Mouse (Mus musculus): ENCODE measurements around the gene Rps10. TPM values are rescaled to one million over a fixed set of nuclear protein-coding genes. Genes with fewer than 3 reads are reported as not detected.
A peak's percentile ranks its signal among the peaks of the same experiment; 100 is the strongest.
"Not testable (repeated sequence)": the region's sequence is repeated elsewhere in the genome, so short reads cannot be mapped to it uniquely, and the experiment has no call there.

Rps10 gene
- total RNA-seq, 2 experiments from 2014 or later: 503 to 512 TPM

DNA sequence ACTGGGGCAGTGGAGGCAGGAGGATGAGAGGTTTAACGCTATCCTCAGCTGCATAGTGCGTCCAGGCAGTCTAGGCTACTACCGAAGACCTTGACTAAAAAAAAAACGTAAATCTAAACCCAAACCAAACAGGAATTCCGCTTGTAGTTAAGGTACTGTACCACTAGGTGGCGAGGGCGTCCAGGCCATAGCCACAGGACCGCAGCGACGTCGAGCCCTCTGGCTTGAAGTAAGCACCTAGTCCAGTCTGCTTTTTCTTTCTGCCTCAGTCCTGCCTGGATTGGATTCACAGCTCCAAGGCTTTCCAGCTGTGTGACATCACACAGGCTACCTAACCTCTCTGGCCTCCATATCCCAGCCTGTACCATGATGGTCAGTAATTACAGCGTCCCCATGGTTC lies 13.7 kb upstream of the Rps10 start:
- DNase-seq (ENCODE audit: extremely low spot score in 1 of 2, low spot score in 2 of 2): no peak
- intact Hi-C loops (cut with DNase I): no loop called here

DNA sequence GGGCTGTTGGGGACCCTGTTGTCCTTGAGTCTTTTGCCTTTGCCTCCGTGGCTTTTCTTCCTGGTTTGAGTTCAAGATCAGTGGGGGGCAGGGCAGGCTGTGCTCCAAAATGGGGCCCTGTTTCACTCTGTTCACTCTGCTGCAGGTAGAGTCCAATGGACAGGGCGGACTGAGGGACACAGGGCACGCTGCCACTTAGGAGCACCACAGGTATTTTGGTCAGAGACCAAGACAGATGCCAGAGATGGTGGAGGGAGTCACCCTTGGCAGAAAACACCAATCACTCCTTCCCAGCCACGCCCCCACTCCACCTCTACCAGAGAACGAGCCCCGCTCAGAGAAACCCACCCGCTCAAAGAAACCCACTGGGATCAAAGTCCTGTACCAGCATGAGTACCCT lies 9.3 kb upstream of the Rps10 start:
- intact Hi-C loops (cut with DNase I): no loop called here
- no peak for DNase-seq (ENCODE audit: extremely low spot score in 1 of 2, low spot score in 2 of 2)

DNA sequence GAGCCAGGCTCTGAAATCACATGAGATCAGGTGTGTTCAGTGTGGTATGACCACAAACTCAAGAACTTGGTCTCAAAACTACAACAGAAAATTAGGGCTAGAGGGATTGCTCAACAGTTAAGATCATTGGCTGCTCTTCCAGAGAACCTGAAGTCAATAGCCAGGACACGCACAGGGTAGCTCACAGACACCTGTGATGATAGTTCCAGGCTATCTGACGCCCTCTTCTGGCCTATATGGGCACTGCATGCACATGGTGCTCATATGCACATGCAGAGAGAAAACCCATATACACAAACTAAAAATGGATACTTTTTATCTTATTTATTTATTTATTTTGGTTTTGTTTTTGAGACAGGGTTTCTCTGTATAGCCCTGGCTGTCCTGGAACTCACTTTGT lies 8.1 kb upstream of the Rps10 start:
- intact Hi-C loops (cut with DNase I): no loop called here

DNA sequence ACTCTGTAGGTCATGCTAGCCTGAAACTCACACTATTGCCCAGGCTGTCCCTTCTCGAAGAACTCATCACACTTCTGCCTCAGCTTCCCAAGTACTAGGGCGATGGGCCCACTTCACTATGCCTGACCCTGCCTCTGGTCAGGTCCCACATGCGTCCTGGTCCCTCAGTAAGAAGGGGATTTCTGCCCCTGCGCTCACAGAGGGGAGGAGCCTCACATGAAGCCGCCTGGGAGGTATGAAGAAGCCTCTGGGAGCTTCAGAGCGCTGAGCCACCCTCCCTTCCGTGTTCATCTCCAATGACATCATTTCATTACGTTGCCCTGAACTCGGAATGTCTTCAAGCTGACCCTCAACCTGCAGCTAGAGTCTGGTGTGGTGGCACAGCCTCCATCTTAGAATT lies 7.3 kb upstream of the Rps10 start:
- intact Hi-C loops (cut with DNase I): no loop called here
- DNase-seq (ENCODE audit: extremely low spot score in 1 of 2, low spot score in 2 of 2): no peak

More for the DNA sequence above, 8.1 kb upstream of the Rps10 start:
- no peak for DNase-seq (ENCODE audit: extremely low spot score in 1 of 2, low spot score in 2 of 2)

DNA sequence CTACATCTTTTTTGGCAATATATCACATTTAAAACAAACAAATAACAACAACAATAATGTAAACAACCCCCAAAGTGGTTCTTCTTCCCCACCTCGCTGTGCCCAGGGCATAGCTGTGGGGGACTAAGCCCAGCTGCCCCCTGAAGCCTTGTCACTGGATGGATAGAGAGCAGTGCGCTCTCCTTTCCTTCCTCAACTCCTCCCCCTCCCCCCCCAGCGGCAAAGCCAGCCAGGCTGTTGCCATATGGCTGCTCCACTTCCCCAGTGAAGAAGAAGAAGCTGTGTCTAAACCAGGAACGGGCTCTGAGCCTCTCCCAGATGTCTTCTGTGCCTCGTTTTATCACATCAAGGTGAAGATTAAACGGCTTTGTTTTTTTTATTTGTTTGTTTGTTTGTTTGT lies 6.6 kb upstream of the Rps10 start:
- intact Hi-C loops (cut with DNase I): no loop called here
- peak in 1 of 2 experiments; percentile 63 for DNase-seq (ENCODE audit: extremely low spot score in 1 of 2, low spot score in 2 of 2)

DNA sequence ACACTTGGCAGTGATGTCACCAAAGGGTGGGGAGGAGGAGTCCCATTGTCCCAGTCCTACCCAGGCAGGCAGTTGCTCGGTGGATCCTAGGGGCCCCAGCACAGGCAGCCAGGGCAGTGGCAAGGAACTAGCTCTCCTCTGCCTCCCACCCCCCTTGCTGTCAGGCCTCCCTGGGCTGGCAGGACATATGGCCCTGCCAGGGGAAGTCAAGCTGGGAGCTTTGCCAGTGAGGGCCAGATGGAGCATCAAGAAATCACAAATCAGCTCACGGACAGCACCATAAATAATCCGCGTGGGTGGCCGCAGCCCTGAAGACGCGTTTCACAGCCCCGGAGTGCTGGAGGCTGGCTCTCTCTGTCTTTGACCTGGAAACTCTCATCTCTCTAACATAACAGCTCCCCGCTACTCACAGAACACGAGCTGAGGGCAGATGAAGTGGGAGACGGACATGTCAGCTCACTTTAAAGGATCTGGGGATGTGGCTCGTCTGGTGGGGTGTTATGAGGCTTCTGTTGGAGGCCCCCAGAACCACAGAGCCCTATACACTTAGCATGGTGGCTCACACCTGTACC lies 6.1 kb upstream of the Rps10 start:
- DNase-seq (ENCODE audit: extremely low spot score in 1 of 2, low spot score in 2 of 2): peak; percentile 82 to 88
- intact Hi-C loops (cut with DNase I): no loop called here

DNA sequence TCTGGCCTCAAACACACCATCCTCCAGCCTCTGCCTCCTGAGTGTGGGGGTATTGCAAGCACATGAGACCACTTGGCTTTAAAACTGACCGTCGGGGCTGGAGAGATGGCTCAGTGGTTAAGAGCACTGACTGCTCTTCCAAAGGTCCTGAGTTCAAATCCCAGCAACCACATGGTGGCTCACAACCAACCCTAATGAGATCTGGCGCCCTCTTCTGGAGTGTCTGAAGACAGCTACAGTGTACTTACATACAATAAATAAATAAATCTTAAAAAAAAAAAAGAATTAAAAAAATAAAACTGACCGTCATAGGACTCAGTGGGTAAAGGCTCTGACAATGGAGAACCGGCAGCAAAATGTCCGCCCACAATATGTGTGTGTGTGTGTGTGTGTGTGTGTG lies 3.4 kb upstream of the Rps10 start:
- intact Hi-C loops (cut with DNase I): not testable (repeated sequence)

DNA sequence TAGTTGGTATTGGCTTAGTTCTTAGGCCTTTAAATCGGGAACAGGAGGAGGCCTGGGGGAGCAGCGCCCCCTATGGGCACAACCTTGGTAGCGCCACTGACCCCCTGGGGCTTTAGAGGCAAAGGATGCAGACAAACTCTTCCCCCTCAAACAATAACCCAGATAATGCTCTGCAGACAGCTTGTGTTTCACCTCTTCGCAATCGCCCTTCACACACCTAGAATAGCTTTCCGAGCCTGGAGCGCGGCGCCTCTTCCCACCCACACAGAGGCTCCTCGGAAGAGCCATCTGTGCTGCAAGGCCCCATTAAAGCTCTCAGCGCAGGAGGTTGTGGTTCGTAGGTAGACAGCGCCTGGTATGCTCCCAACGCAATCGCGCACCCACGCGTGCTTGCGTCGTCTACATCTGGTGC lies 2.5 kb upstream of the Rps10 start:
- DNase-seq (ENCODE audit: extremely low spot score in 1 of 2, low spot score in 2 of 2): peak; percentile 61 to 75
- intact Hi-C loops (cut with DNase I): no loop called here

More for the DNA sequence above, 3.4 kb upstream of the Rps10 start:
- not testable (repeated sequence) for DNase-seq (ENCODE audit: extremely low spot score in 1 of 2, low spot score in 2 of 2)

DNA sequence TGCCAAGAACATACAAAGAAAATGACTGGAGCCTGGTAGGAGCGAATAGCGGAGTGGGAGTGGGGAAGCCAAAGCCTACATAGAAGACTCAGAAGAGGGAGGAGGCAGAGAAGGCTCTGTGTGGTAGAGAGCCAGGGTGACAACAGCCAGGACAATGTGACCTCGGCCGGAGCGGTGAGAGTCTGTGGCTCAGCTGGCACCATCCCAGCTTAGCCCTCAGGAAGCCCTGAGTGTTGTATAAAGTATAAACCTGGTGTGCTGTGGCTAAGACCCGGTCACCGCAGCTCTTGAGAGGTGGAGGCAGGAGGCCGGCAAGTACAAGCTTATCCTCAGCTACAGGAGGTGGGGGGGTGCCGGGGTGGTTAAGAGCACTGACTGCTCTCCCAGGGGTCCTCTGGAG lies 864 bp upstream of the Rps10 start:
- DNase-seq (ENCODE audit: extremely low spot score in 1 of 2, low spot score in 2 of 2): no peak
- intact Hi-C loops (cut with DNase I): no loop called here

DNA sequence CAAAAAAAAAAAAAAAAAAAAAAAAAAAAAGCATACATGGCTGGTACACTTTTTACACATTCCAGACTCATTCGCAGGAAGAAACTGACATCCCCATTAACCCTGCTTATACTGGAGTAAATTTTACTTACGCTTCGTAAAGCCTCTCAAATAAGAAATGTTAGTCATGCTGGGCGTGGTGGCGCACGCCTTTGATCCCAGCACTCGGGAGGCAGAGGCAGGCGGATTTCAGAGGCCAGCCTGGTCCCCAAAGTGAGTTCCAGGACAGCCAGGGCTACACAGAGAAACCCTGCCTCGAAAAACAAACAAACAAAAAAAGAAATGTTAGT lies 930 bp downstream of the Rps10 start:
- DNase-seq (ENCODE audit: extremely low spot score in 1 of 2, low spot score in 2 of 2); intact Hi-C loops (cut with DNase I): not testable (repeated sequence)

DNA sequence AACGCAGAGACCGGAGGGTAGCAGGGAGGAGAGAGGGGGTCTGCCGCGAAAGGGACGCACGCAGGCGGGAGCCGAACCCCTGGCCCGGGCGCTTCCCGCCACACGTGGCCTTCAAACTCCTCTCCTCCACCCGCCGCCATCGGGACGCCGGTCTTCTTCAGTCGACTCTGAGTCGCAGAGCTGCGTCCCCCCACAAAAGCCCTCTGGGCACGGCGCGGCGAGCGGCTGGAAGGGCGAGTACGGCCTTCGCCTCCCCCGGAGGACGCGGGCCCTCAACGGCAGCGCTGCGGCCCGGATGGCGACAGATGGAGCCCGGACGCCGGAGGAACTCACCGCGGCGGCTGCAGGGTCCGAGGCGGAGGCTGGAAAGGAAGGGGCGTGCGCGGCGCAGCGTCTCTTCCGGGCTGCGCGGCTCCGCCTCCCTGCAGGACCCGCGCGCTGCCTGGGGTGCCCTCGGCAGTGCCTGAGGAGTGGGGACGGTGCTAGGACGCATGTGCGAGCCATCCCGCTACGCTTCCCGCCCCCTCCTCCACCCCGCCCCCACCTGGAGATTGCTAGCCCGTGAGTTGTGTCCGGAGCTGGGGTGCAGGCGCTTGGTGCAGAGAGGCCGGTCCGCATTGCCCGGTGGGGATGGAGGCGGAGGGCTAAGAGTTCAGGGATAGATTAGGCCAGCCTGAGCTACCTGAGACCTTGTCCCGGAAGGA lies 1.4 kb downstream of the Rps10 start, which contains the start of gene RPS10-NUDT3:
TSS of gene RPS10-NUDT3 (minus strand) at position 352 of the 704 bp plus-strand sequence.
- peak; percentile 84 to 95 for DNase-seq (ENCODE audit: extremely low spot score in 1 of 2, low spot score in 2 of 2)
- intact Hi-C loops (cut with DNase I): no loop called here

DNA sequence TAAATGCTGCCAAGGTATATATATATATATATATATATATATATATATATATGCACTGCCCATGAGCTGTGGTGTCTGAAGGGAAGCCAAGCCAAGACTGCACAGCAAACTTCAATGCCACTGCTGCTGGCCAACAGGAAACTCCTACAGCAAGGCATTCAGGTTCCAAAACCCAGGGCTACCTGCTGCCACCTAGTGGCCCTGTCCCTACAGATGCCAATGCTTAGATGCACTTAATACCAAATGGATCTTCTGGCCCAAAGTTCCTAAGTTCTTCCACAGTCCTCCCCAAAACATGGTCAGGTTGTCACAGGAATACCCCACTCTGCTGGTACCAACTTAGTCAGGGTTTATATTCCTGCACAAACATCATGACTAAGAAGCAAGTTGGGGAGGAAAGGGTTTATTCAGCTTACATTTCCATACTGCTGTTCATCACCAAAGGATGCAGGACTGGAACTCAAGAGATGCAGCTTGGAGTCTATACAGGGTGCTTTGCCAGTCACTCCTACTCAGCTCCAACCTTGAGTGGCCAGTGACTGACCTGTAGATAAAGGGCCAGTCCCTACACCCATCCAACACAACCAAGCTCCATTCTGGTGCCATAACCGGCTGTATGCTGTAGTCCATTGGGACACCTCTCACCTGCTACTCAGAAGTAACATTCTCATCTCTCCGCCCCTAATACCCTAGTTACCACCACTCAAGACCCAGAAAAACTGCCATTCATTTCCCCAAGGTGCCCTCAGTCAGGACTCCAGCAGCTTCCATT lies 7.0 kb downstream of the Rps10 start:
- intact Hi-C loops (cut with DNase I): no loop called here
- peak; percentile 77 to 87 for DNase-seq (ENCODE audit: extremely low spot score in 1 of 2, low spot score in 2 of 2)

DNA sequence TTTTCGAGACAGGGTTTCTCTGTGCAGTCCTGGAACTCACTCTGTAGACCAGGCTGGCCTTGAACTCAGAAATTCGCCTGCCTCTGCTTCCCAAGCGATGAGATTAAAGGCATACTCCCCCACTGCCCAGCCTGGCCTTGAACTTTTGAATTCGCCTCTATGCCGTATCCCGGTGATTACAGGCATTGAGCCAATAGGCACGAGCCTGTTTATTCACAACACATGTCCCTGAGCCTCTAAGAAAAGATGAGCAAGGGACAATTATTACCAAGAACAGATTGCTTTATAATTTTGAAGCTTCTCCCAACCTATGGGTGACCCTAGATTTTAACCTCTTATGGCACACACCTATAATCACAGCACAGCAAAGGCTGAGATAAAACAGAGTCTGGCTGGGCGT lies 8.1 kb downstream of the Rps10 start:
- intact Hi-C loops (cut with DNase I): no loop called here
- no peak for DNase-seq (ENCODE audit: extremely low spot score in 1 of 2, low spot score in 2 of 2)

DNA sequence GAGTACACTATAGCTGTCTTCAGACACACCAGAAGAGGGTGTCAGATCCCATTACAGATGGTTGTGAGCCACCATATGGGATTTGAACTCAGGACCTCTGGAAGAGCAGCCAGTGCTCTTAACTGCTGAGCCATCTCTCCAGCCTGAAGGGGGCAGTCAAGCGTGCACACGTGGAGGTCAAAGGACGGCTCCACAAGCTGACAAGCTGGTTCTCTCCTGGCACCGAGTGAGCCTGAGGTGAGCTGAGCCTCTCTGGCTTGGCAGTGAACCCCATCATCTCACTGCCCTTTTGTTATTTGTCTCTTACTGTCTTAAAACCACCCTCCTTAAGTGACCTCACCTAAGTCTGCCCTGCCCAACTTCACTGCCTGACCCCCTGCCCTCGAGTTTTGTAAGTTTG lies 9.0 kb downstream of the Rps10 start:
- no peak for DNase-seq (ENCODE audit: extremely low spot score in 1 of 2, low spot score in 2 of 2)
- intact Hi-C loops (cut with DNase I): loop anchor here (2.0 kb wide), 1 partner anchor 57 kb away; no protein-coding TSS in a partner anchor

DNA sequence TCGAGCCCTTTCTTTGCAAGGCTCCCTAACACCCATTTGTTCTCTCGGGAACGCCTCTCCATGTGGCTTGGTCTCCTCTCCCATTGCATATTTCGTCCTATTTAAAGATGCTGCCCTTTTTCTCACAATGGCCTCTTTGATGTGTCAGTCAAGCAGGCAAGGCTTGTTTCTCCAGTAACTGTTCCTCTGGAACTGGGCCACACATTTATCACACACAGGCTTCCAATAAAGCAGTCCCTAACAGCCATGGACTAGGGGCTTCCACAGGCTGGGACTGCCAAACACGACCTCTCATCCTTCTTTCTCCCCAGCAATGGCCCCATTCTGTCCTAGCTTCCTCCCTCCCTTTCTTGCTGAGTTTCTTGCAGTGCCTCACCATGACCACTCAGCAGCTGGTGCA lies 9.8 kb downstream of the Rps10 start:
- intact Hi-C loops (cut with DNase I): loop anchor here (2.0 kb wide), 1 partner anchor 56 kb away; no protein-coding TSS in a partner anchor
- DNase-seq (ENCODE audit: extremely low spot score in 1 of 2, low spot score in 2 of 2): peak in 1 of 2 experiments; percentile 64

DNA sequence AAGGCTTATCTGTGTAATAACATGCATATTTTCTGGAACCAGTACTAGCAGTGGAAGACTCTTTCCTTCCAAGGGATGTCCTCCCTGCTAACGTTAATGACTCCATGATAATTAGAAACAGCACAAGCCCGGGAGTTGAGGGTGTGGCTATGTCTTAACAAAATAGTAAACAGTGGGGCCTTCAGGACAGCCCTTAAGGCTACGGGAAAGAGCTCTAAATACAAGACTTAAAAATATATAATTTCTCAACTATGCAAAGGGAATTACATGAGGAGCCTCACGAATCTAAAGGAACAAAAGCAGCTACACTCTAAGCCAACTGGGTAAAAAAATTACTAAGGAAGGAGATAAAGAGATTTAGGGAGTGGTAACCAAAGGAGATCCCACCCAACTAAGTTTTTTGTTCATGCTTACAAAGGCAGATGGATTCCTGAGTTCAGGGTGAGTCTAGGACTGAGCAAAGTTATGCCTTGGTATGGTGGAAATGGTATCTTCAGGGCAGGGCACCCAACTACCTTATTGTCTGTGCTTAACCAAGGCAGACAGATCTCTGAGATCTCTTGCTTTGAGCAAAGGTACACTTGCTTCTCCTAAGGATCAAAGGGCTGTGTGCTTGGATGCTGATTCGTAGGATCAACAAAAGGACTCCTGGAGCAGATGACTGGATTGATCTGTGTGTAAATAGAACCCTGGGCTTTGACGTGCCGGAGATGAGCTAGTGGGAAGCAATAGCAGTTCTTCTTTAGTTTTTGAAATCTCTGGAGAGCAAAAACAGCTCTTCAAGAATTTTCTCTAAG lies 10.8 kb downstream of the Rps10 start:
- no peak for DNase-seq (ENCODE audit: extremely low spot score in 1 of 2, low spot score in 2 of 2)
- intact Hi-C loops (cut with DNase I): loop anchor here (2.0 kb wide), 1 partner anchor 55 kb away; no protein-coding TSS in a partner anchor

DNA sequence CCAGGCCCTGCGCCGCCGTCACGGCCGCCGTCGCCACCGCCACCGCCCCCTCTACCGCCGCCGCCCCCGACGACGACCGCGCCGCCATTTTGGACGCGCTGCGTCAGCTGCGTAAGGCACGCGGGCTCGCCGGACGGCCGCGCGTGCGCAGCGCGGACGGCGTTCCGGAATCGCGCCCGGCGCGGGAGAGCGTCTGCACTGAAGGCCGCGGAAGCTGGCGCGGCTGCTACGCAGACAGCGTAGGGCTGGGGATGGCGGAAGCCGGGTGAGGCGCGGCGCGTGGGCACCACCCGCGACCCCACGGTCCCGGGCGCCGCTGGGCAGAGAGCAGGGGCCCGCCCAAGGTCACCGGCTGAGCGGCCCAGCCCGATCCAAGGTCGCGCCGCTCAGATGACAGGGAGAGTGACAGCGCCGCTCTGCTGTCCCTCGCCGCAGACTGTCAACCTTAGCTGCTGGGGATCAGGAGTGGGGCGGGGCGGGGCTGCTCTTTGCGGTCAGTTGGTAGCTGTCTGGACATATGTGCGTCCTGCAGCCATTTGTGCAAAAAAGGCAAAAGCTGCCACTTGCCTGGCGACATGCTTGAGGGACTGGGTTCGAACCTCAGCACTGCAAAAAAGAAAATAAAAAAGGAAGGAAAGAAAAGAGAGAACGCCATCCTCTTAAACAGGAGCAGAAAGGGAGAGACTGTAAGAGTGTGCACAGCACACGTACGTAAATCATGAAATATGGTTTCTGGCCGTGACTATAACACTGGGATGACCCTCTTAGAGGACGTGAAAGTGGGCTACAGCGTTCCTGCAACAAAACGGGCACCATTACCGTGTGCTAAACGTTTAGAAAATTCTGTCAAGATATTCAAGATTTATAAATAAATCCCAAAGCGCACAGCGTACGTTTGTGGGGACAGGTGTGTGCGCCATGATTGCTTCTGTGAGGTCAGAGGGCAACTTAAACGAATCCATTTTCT lies 12.8 kb downstream of the Rps10 start, which contains the start of gene Nudt3:
TSS of gene Nudt3 (minus strand) at position 136 of the 967 bp plus-strand sequence.
- intact Hi-C loops (cut with DNase I): no loop called here
- DNase-seq (ENCODE audit: extremely low spot score in 1 of 2, low spot score in 2 of 2): peak; percentile 77 to 93
